Mouse (Mus musculus) telencephalon, adult 2 months (tissue): ENCODE measurements around the gene Clic6.
A peak's percentile ranks its signal among the peaks of the same experiment; 100 is the strongest.

Experiments used
- DNase-seq: peaks from one replicate; pipeline ENCODE4 v3.0.0-alpha.2; 2011; ENCODE audit warnings: low read depth, low spot score

Clic6 gene

DNA sequence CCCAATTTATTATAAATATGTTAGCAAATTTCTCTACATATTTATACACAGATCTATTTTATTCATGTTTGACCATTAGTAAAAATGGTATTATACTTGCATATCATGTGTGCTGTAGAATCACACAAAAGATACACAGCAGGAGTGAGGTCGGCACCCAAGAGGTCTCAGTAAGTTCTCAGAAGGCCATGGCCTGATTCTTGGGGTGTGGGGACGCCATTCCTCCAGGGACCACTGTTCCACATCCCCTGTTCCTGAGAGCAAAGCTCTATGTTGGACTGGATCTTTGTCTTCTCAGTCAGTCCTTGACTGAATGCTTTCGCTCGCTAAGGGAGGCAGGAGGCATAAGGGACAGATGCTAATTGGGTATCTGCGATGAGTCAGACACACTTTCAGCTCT lies at the start of gene Clic6:
Gene Clic6 (plus strand): TSS at position 301 of the 400 bp plus-strand sequence.
- DNase-seq, result no peak

DNA sequence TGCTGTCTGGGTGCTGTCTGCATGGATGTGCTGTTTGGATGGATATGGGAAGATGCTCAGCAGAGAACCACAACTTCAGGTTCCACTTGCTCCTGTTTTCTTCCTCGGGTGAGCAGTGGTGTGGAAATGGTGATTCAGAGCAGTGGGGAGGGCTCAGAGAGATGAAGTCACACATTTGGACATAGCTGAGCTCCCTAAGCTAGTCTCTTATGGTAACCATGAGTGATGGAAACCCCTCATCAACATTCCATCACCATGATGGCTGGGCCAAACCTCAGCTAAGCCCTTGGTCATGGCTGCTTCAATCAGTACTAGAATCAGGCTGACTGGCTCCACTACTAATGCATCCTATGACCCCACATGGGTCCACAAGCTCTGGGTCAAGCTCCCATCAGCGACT lies 45.8 kb upstream of the Clic6 start:
- no peak for DNase-seq

DNA sequence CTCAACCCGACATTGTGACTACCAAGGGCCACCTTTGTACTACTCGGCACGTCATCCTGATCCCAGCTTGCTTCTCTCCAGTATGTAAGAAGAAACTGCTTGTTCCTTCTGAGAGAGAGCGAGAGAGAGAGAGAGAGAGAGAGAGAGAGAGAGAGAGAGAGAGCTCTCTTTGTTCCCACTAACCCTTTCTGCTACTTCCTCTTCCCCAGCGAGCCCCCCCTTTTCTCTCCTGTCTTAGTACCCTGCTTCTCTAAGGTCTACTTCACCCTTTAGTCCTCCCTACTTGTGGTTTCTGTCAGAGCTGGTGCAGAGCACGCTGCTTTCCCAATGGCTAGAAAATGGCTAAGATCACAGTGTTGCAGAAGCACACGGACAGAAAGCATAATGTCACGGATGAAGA lies 45.3 kb upstream of the Clic6 start:
- no peak for DNase-seq

DNA sequence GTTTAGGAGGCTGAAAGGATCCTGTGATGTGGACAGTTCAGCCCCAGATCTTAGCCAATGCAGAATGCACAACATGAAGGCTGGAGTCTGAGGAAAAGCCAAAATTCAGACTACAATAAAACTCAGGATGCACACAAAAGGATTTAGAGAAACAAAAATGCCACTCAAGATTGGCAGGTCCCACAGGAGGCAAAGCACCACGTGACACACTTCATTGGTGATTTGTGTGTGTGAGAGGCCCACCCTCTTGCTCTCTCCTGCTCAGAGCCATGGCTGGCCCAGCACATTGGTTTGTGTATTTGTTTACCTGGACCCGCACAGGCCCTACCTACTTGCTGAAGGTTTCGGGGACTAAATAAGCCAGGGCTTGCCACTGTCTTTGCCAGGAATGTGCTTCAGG lies 44.3 kb upstream of the Clic6 start:
- DNase-seq, result no peak

DNA sequence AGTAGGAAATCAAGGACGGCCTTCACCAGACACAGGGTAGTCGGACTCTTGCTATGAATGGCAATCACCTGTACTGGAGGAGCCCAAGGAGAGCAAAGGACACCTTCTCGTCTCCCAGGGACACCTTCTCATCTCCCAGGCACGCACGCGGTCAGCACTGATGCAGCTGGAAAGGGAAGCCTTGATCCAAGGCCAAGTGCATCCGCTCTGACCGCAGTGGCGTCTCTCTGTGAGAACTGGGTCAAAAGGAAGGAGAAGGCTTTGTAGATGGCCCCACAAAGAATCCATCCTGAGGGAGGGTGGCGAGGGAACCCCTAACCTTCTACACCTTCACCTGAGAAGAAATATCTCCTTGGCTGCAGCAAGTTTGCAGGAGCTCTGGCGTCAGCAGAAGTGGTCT lies 43.4 kb upstream of the Clic6 start:
- no peak for DNase-seq

DNA sequence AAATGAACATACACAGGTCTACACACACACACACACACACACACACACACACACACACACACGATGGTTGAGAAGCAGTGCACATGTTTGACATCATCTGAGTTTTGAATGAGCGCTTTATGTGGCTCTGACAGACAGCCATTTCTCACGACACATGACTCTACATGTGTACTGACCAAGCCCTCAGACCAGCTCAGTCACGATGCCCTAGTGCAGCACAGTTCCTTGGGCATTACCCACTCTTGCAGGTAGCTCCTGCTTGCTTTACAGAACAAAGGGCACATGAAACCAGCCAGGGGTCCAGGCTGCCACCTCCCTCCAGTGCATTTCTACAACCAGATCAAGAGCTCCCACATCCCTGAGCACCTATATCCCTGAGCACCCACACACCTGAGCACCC lies 42.6 kb upstream of the Clic6 start:
- DNase-seq, result no peak

DNA sequence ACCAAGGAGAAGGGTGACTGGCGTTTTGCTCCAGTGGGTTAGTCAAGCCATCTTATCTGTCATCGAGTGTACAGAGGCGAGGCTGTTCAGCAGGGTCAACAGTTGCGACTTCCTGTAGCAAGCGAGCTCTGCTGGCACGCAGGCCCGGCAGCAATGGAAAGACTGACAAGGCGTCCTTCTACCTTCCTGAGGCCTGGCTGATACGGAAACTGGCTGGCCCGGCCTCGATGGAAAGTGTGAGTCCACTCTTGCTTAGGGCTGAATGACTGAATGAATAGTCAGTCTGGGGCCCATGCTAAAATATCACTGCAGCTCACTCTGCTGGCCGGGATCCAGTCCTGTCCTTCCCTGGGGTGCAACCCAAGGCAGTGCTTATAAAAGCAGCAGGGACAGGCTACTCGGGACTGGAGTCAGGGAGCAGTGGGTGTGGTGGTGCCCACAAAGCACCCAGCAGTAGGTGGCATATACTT lies 41.9 kb upstream of the Clic6 start:
- DNase-seq, result no peak

DNA sequence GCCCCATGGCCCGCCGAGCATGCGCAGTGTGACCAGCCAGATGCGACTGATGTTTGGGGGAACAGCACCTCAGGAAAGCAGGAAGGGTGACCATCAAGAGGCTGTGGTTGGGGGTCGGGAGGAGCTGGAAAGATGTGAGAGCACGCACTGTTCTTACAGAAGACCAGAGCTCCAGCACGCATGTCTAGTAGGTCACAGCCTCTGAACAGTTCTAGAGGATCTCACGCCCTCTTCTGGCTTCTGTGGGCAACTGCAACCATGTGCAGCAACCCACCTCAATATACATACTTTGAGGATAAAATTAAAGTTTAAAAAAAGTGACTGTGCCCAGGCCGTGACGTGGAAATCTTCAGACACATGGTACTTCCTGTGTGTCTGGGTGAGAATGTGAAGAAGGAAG lies 40.2 kb upstream of the Clic6 start:
- no peak for DNase-seq

DNA sequence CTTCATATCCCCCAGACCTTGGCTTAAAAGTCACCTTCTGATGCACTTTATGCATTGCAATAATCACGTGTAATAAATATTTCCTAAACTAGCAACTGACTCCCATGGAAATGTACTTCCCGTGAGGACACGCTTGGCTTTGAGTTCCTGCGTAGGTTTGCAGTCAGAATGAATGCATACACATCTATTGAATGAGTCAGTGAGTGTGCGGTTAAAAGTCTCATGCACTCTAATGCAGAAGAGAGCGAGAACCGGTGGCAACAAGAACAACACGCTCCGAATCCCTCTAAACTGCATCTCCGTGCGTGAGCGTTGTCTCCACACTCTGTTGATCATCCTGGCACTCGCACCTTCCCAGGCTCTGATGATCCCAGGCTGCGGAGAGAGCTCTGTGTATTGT lies 36.5 kb upstream of the Clic6 start:
- no peak for DNase-seq

DNA sequence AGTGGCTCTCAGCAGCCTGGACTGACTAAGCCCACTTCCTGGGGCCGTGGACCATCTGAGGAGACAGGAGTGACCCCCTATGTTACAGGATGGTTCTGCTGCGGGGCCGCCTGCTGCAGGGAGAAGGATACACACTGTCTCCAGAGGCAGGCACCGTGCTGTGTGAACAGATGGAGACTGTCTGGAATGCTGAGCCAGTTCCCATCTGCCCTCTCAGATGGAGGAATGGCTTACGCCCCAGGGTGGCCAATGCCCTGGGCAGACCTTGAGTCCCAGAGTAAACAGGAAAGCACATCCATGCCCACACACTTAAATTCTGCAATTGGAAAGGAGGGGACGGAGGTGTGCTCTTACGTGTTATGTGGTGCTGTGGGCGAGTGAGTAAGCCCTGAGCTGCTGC lies 35.2 kb upstream of the Clic6 start:
- DNase-seq, result no peak

DNA sequence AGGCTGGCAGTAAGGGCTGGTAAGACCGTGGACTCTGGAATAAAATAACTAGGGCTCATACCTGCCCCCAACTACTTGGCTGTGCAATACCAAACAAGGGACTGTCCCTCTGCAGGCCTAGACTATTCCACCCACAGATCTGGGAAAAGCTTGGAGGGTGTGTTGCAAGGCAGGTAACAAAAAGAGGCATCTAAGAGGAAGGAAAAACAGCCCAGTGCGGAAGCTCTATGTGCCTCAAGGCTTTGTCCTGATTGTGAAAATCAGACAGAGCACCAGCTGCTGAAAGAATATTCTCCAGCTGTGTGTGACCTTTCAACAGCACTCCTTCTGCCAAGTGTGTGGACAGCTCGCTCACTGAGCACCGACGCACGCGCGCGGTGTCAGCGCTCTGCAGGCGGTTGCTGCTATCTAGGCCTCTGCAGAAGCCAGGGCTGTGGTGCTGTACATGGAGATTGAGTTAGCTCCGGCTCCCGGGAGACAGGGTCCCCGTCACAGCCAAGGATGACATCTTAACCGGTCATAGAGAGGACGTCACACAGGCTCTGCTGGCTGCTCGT lies 33.9 kb upstream of the Clic6 start:
- DNase-seq, result no peak

DNA sequence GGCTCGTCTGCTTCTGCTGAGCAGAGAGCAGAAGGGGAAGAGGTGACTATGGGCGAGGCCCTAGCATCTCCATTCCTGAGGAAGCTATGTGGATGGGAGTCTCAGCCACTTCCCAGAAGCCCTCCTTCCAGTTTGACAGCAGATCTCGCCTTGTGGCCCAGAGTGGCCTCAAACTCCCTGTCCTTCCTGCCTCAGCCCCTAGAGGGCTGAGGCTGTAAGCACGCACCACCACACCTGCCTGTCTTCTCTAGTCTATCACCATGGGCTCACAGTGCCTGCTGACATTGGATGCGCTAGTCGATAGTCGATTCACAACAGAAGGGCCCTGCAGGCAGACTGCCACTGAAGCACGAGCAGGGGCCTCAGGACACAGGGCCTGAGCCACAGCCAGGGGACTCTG lies 32.9 kb upstream of the Clic6 start:
- DNase-seq, result no peak

DNA sequence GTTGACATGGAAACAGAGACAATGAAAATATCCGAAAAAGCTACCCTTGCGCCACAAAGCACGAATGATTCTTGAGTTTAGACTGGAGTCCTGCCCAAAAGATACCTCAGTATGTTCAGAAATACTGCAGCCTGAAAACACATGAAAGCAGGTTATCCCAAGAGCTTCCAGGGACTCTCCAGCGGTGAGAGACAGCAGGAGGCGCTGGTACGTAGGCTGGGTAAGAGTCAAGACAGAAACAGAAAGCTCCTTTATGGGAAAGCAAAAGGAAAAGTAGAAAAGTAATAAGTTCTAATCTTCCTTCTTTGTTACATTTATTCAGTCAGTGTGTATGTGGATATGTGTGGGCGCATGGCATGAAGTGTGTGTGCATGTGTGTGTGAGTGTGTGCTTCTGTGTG lies 31.5 kb upstream of the Clic6 start:
- no peak for DNase-seq

DNA sequence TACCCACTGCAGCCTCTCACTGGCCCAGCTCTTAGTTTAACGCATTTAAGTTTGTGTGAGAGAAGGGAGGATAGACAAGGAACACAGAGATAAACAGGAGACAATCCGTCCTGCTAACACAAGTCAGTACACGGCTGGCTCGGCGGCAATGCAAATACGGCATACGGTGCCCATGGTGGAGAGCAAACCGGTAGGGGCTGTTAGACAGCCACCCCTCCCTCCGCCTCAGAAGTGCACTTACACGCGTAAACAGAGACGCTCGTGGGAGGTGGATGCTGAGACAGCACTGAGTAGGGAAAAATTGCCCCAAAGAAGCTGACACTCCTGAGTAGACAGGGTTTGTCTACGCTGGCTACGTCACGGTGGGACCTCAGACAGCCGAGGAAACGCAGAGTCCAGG lies 31.0 kb upstream of the Clic6 start:
- DNase-seq, result no peak

DNA sequence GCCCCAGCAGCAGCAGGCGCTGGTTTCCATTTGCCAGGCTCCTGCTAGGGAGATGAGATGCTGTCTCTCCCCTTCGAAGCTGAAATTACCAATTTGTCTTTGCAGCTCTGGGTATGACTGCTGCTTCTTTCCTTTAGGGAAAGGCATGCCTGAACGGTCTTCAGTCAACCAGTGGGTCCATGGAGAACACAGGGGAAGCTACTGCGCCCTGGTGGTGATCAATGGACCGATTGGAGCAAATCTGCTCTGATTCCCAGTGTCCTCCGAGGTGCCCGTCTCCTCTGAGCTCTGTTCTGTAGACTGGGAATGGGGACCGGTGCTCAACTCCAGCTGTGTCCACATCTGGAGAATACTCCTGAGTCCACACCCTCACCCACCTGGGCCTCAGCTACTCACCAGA lies 30.0 kb upstream of the Clic6 start:
- DNase-seq, result no peak

DNA sequence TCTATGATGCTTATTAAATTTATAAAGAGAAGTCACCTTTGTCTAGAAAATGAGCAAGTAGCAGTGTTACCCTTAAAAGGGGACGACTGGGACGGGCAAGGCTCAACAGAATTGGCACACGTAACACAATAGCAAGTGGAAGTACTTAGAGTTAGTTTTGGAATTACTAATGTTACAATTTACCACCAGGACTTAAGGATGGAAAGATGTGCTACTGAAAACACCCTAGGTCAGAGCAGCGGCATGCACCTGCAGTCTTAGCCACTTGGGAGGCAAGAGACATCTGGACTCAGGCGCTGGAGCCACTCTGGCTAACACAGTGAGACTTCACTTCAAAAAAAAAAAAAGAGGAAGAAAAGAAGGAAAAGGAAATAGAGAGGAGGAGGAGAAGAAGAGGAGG lies 29.6 kb upstream of the Clic6 start:
- no peak for DNase-seq

DNA sequence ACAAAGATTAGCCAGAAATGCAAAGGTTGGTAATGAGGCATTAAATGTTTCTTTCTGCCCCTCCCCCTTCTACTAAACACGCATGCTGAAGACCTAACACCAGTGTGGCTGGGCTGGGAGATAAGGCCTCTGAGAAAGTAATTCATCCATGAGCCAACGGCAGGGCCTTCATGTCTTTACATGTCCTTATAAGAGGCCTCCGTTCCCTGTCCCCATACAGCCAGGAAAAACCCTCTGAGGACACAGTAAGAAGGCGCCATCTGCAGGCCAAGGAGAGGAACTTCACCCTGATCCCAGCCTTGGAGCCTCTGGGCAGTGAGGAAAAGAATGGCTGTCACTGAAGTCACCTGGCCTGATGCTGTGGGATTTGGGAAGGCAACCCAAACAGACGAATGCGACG lies 27.9 kb upstream of the Clic6 start:
- DNase-seq, result no peak

DNA sequence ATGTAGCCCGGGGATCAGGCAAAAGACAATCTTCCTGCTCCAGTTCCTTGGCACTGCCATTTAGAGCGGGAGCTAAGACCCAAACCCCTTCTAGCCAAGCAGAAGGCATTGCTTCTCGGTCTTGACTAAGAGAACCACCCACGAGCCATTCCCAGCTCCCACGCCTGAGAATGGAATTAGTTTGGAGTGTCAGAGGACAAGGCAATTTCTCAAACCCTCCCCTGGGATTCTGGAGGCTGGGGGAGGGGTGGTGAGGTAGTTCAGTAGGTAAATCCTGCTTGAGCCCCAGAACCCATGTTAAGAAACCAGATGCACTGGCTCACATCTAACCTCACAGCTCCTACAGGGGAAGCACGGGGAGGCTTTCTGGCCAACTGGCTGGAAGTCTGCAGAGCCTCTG lies 24.1 kb upstream of the Clic6 start:
- DNase-seq, result peak; percentile 49

DNA sequence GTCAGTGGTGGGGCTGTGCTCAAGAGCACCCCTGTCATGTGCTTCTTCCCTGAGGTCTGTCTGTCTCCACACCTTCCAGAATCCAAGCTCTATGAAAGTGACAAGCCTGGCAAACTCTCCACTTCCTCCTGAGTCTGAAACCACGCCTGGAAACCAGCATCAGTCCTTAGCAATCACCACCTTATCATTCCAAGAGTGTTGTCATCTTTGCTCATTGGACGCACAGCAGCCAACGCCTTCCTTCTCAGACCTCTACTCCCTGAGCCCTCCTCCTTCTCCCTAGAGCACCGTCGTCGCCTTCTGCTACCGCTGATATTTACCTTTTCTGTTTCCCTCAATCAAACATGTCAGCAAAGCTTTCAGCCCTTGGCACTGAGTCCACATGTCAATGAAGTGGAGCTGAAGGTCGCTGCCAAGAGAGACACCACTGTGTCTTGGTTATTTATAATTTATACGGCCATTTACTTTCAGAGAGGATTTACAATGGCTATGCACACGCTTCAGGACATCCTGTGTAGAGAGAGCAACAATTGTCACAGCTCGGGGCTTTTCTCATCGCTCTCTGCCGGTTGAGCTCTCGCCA lies 21.1 kb upstream of the Clic6 start:
- no peak for DNase-seq

DNA sequence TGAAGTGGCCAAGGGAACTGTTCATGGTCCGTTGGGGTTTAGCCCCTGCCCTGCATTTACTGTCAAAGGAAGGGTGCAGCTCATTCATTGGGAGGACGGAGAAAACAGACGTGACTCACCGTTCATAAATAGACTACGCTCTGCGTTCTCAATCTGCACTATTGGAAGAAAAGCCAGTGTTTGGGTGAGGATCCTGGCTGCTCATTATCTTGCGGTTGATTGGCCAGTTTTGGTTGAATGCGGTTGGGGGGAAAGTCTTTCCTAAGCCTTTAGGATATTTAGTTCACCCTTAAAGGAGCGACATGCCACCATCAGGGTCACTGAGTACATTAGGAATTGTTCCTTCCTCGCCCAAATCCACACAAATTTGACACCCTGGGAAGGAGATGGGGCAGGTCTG lies 20.3 kb upstream of the Clic6 start:
- no peak for DNase-seq

DNA sequence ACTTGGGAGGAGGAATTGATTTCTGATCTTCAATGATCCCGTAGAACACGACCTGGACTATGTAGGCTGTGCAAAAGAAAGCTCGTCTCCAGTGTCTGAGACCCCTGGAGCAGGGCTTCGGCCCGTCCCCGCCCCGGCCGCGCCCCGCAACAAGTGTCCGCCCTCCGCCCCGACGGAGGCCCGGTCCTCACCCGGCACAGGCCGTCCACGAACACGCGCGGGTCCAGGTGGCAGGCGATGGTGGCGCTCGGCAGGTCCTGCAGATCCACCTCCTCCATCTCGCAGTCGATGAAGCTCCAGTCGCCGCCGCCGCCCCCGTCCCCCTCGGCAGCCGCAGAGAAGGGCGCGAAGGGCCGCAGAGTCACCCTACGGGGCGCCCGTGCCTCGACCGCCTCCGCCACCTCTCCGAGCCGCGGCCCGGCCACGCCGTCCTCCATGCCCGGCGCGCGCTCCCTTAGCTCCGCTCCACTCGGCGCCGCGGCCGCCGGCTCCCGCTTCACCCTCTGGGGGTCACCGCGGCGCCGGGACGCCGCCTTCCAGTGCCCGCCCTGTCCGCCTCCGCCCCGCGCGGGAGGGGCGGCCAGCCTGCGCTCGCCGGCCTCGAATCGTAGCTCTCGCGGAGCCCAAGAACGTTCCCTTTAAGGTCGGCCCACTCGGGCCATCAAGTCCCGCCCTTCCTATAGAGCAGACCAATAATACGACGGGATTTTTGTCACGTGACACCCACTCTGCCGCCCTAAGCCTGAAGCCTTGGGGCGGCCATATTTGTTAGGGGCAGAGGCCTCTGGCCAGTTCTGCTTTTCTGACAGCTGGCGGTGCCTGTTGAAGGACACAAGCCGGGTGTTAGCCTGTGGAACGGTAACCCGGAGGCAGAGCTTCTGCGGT lies 19.7 kb upstream of the Clic6 start:
- DNase-seq, result peak; percentile 99

DNA sequence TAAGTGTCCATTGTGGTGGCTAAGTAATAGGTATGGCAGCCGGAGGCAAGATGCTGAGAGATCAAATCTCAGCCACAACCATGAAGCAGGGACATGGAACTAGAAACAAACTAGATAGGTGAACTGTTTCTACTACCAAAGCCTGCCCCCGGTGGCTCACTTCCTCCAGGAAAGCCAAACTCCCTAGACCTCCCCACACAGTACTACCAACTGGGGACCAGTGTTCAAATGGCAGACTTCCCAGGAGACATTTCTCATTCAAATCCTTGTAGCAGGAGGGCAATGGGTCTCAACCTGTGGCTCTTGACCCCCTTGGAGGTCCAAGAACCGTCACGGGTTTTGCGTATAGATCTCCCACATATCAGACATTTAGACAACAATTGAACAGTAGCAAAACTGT lies 18.5 kb upstream of the Clic6 start:
- no peak for DNase-seq

DNA sequence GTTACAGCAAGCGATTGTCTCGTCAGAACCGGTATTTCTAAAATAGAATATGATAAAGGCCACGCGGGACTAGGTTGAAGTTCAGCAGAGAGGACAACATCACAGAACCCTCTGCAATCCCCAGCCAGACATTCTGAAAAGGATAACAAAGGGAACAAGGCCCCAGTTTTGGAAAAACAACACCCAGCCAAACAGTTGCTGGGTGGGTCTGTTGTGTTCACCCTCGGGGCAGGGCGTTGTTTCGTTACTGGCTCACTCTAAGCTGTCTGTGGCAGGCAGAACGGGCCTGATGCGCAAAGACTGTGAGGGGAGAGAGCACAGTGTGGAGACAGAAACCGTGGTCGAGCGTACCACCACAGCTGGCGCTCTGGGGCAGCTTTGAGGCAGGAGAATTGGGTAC lies 17.1 kb upstream of the Clic6 start:
- DNase-seq, result no peak
